Mouse (Mus musculus) cortical plate, adult 2 months (tissue): ENCODE results near the gene Rdh8. TPM values are rescaled to one million over a fixed set of nuclear protein-coding genes. Genes with fewer than 3 reads are reported as not detected.
"Not testable (repeated sequence)": the region's sequence is repeated elsewhere in the genome, so short reads cannot be mapped to it uniquely, and the experiment has no call there.

Source experiments
- H3K27ac ChIP-seq: fragments of 200-500 bp; 2 replicates; pipeline ENCODE4 v1.5.1; 2012; ENCODE audit warnings: low read length, control low read depth, inconsistent platforms; ENCODE audit not compliant: insufficient read depth
- H3K4me1 ChIP-seq: fragments of 200-500 bp; 2 replicates; pipeline ENCODE4 v1.6.1; 2011; ENCODE audit warnings: low read length; ENCODE audit not compliant: control insufficient read depth, insufficient read depth
- H3K4me3 ChIP-seq: fragments of 200-500 bp; 2 replicates; pipeline ENCODE4 v1.5.1; 2011; ENCODE audit warnings: mild to moderate bottlenecking, low read length, control low read depth; ENCODE audit not compliant: insufficient read depth
- CTCF ChIP-seq: fragments of 200-500 bp; IDR thresholded peaks from 2 replicates; pipeline ENCODE4 v1.5.1; 2011; ENCODE audit warnings: mild to moderate bottlenecking, control low read depth, low read length; ENCODE audit not compliant: insufficient read depth; ENCODE audit errors: extremely low read depth
- POLR2A ChIP-seq: fragments of 200-500 bp; IDR thresholded peaks from 2 replicates; pipeline ENCODE4 v1.6.1; 2011; ENCODE audit warnings: mild to moderate bottlenecking, low read length, control low read depth; ENCODE audit not compliant: insufficient read depth; ENCODE audit errors: extremely low read depth
- polyA plus RNA-seq: library from polyadenylated mRNA; depleted of rRNA; stranded (reverse); fragments of >200 nt; gene quantifications from 2 replicates; pipeline ENCODE4 v1.2.3, GENCODE M21; 2012

Gene Rdh8
- polyA plus RNA-seq, 1 experiment, result not detected

DNA sequence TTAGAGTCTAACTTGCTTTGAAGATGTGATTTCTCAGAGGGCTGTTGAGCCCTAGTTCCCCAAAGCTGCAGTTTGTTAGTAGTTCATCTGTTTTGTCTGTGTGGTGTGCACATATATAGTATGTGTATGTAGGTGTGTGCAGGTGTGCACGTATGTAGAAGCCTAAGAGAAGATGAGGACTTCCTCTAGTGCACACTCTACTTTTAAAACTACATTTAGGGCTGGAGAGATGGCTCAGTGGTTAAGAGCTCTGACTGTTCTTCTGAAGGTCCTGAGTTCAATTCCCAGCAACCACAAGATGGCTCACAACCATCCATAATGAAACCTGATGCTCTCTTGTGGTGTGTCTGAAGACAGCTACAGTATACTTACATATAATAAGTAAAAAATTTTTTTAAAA, 16.6 kb downstream of the Rdh8 start:
- Histone ChIP-seq H3K27ac (no peak overlapping the region), H3K4me1 (peaks cover 2% of the 10 kb centered on the region; the same call in 1 of the 2 replicates), H3K4me3 (no peak overlapping the region)
- TF ChIP-seq POLR2A (no peak), CTCF (no peak)

DNA sequence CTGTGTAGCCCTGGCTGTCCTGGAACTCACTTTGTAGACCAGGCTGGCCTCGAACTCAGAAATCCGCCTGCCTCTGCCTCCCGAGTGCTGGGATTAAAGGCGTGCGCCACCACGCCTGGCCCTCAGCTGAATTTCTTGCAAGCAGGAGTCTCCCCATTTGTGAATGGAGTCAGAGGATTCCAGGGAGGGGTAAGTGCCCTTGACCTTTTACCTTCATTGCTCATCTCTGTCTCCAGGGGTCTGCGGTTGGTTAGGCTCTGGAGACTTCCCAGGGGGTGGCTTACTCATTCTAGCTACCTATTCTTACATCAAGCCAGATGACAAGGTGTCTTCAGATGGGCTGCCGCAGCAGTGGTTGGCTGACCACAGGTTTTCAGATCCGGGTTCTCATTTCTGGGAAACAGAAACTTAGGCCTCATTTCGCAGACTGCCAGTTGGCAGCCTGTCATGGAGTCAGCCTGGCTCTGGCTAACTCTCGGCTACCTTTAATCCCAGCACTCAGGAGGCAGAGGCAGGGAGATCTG, 17.2 kb downstream of the Rdh8 start:
- H3K27ac ChIP-seq, H3K4me3 ChIP-seq, H3K4me1 ChIP-seq: not testable (repeated sequence)

DNA sequence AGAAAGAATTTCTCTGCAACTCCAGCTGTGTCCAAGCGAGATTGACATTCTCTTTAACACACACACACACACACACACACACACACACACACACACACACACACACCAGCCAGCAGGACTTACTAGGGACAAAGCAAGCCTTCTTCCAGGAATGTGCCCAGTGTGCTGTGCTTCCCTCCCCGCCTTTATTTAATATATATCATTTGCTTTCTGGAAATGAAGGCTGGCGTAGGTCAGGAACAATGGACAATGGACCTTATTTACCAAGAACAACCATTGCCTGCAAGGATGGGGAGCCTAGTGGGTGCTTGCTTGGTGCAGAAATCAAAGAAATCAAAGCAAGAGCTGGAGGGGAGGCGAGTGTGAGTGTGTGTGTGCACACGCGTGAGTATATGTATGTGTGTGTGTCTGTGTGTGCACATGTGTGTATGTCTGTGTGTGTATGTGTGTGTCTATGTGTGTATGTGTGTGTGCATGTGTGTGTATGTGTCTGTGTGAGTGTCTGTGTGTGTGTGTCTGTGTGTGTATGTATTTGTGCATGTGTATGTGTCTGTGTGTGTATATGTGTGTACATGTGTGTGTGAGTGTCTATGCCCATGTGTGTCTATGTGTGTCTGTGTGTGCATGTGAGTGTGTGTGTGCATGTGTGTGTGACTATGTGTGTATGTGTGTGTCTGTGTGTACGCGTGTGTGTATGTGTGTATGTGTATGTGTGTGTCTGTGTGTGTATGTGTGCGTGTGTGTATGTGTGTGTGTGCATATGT, 19.1 kb downstream of the Rdh8 start:
- H3K4me3 ChIP-seq, result no peak overlapping the region
- H3K27ac ChIP-seq, result no peak overlapping the region
- TF ChIP-seq POLR2A (no peak), CTCF (no peak)
- no peaks in the 10 kb centered on the region for H3K4me1 ChIP-seq

DNA sequence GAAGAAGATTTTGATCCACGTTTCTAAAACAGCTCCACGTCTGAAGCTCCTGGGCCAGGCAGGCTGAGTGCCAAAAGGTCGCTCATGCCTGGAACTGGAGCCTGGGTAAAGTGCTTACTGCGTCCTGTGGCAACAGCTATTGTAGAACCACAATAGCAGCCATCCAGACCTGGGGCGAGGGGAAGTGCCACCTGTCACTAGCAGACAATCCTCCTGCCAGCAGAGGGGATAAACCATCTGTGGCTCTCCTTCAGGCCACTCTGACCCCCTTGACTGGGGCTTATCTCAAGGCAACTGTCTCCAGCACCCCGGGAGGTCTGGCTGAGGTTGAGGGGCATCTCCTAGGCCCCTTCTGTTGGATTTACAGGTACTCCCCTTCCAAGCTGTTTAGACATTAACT, 20.6 kb downstream of the Rdh8 start:
- no peaks in the 10 kb centered on the region for H3K4me1 ChIP-seq
- TF ChIP-seq CTCF (no peak), POLR2A (no peak)
- H3K27ac ChIP-seq, result no peak overlapping the region
- no peak overlapping the region for H3K4me3 ChIP-seq

DNA sequence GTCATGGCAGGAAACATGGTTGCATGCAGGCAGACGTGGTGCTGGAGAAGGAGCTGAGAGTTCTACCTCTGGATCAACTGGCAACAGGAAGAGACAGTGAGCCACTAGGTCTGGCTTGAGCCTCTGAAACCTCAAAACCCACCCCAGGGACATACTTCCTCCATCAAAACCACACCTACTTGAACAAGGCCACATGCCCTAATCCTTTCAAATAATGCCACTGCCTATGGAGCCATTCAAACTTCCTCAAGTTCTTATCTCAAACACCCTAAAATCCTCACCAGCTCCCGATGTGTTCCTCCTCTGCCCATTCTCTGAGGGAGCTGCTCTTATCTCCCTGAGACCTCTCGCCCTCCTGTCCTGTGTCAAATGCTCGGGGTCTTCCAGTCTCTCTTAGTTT, 23.9 kb downstream of the Rdh8 start:
- H3K4me1 ChIP-seq, result no peaks in the 10 kb centered on the region
- no peak overlapping the region for H3K27ac ChIP-seq
- no peak overlapping the region for H3K4me3 ChIP-seq
- TF ChIP-seq CTCF (no peak), POLR2A (no peak)

DNA sequence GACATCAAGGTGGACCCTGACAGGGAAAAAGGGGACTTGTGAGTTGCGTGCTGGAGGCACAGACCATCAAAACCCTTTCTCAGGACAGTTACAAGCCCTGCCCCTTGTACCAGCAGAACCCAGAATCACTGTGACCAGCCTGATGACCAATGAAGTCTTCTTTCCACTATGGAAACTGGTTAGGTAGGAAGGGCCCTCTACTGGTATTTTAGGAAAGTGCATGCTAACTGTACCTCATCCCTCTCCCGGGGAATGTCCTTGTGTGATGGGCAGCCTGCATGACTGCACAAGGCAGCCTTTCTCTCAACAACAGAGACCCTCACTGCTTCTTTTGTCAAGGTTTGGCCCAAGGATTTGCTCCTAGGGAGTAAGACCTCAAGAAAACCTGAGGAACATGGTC, 24.4 kb downstream of the Rdh8 start:
- Histone ChIP-seq H3K27ac (no peak overlapping the region), H3K4me1 (no peaks in the 10 kb centered on the region), H3K4me3 (no peak overlapping the region)
- TF ChIP-seq CTCF (peak; percentile 58), POLR2A (no peak)

DNA sequence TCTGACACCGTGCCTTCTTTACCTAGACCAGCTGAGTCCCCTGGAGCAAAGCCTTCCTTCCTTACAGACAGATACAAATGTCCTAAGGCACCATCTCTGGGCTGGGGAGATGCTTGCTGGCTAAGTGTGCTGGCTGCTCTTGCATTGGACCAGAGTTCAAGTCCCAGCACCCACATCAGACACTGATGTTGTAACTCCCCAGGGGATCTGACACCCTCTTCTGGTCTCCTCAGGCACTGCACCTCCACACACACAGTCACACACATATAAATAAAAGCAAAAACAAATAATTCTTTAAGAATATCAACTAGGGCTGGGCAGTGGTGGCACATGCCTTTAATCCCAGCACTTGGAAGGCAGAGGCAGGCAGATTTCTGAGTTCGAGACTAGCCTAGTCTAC, 31.9 kb downstream of the Rdh8 start:
- H3K4me1 ChIP-seq, result no peaks in the 10 kb centered on the region

DNA sequence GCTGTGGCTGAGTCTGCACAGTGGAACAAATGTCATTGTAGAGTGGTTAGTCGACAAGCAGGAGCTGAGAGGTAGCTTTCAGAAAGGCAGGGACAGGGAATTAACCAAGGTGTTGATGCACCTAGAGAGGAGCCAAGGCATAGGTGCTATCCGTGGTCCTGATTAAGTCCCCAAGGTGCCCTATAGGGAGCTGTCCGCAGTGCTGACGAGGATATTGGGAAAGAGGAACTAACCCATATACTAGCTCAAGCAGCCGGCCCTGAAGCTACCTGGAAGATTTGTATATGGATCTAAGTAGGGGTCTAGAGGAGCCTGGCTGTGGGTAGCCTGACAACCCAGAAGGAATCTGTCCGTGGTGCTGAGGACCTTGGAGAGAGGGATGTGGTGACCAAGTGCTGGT, 38.8 kb downstream of the Rdh8 start:
- no peaks in the 10 kb centered on the region for H3K4me1 ChIP-seq
- H3K27ac ChIP-seq, result no peak overlapping the region
- H3K4me3 ChIP-seq, result no peak overlapping the region
- TF ChIP-seq POLR2A (no peak), CTCF (no peak)

More for the DNA sequence above, 31.9 kb downstream of the Rdh8 start:
- TF ChIP-seq POLR2A, result no peak
- no peak for TF ChIP-seq CTCF
- no peak overlapping the region for H3K4me3 ChIP-seq
- no peak overlapping the region for H3K27ac ChIP-seq

DNA sequence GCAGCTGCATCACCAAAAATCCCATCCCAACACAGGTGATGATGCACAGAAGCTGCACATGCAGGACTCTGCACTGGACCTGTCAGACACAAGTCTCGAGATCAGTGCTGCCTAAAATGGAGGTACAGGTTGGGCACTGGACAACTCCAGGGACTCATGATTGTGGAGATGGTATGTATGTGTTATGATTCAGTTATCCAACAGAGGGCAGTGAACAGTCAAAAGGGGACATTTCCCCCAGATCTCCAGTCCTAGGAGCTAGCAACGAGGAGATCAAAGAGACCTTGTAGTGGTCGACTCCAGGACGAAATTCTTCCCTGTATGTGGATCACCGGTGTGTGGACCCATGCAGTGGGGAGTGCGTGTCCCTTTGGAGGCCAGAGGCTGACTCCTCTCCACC, 41.6 kb downstream of the Rdh8 start:
- Histone ChIP-seq H3K27ac (no peak overlapping the region), H3K4me1 (no peaks in the 10 kb centered on the region), H3K4me3 (no peak overlapping the region)
- no peak for TF ChIP-seq POLR2A
- no peak for TF ChIP-seq CTCF

DNA sequence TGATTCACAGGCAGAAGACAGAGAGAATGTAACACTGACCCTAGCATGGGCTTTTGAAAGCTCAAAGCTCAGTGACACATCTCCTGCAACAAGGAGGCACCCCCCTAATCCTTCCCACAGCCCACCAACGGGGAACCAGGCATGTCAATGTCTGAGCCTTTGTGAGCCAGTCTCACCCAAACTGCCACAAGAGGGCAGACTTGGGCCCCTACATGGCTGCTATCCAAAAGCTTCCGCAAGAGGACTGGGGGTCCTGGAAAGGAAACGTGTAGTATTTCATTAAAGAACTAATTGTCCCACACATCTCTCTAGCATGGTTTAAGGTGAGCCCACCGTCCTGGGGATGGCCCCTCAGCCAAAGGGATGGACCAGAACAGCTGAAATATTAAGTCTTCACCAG, 43.5 kb downstream of the Rdh8 start:
- Histone ChIP-seq H3K4me3 (no peak overlapping the region), H3K27ac (no peak overlapping the region), H3K4me1 (no peaks in the 10 kb centered on the region)
- peak; percentile 52 for TF ChIP-seq CTCF
- no peak for TF ChIP-seq POLR2A

DNA sequence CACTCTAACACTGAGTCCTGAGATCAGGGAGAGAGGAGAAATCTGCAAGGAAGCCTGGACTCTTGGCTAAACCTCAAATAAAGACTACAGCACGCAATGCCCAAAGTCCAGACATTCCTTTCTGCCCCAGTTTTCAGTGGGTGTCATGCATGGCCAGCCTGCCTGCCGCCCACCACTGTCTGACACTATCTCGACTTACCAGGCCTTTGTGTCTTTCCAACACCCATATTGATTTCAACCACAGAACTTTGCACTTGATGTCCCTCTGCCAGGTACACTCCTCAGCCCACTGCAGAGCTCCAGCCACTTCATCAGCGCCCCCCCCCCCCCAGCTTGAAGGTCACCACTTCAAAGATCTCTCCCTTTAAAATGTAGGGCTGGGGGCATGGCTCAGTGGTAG, 43.9 kb downstream of the Rdh8 start:
- H3K4me3 ChIP-seq, result no peak overlapping the region
- no peak for TF ChIP-seq POLR2A
- TF ChIP-seq CTCF, result no peak
- no peaks in the 10 kb centered on the region for H3K4me1 ChIP-seq
- no peak overlapping the region for H3K27ac ChIP-seq

DNA sequence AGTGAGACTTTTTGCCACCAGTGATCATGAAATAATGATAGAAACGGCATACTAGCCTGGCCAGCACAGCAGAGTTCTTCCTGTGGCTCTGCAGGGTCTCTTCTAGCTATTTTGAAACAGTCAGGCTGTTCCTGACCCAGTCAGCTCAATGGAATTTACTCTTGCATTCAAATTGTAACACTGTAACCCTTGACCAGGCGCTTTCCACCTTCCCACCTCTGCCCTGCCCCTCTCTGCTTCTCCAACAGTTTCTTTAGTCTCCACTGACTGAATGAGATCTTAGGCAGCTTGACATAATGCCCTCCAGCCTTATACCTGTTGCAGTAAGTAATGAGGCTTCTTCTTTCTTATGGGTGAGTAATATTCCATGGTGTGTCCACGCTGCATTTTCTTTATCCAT, 48.6 kb downstream of the Rdh8 start:
- Histone ChIP-seq H3K4me1 (no peaks in the 10 kb centered on the region), H3K27ac (no peak overlapping the region), H3K4me3 (no peak overlapping the region)
- no peak for TF ChIP-seq POLR2A
- no peak for TF ChIP-seq CTCF
